Mouse (Mus musculus) T-helper 2 cell (primary cell): Measurements from ENCODE around the gene Smagp.

Experiments used
- in situ Hi-C: fragments of 300-600 bp; cut with MboI, MseI; formaldehyde crosslinking; loops from one replicate; pipeline ENCODE4 v1.15.1; 2025; ENCODE audit warnings: high pct_unique_total_duplicates

The Smagp gene

DNA sequence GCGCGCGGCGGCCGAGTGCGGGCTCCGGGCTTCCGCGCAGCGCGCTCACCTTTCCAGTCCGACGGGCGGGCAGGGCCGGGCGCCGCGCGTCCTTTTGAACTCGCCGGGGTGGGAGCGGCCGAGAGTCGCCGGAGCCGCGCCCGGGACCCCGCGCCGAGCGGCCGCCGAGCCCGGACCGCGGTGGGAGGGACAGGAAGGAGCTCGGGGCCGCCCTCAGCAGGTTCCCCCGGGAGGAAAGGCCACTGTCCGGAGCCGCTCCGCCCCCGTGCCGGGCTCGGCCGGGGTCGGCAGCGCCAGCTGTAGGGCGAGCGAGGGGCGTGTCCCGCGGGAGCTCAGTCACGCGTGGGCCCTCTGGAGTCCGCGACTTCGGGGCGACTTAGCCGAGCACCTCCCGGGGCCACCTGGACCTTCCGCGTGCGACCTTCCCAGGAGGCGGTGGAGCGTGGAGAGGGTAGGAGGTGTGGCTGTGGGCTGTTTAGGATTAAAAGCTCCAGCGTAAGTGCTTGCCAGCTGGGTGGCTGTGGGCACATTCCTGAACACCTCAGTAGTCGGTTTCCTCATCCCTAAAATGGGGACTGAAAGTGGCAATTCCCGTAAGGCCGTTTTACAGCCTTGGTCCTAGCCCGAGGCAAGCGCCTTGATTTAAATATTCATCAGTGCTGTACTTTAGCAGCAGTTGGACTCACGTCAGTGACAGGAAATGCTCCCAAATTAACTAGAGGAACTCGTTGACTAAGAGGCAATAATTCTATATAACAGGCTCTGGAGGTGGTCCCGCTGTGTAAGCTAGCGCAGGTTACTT, at the start of gene Smagp:
TSS of gene Smagp (minus strand) at position 241 of the 802 bp plus-strand sequence.
- in situ Hi-C loops: no loop called here

DNA sequence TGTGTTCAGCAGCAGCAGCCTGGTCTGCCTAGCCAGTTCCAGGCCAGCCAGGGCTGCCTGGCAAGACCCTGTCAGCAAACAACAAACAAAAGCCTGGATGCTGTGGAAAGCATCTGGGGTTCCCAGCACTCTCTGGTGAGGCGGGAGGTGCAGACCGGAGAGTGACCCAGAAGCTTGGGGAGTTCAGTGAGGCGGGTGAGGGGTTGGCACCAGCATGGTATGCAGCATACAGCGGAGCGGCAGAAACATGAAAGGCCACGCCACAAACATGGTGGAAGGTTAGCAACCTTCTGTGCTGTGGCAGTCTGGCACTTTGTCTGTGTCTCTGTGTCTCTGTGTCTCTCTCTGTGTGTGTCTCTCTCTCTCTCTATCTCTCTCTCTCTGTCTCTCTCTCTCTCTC, 49.7 kb upstream of the Smagp start:
- in situ Hi-C loops: no loop called here

DNA sequence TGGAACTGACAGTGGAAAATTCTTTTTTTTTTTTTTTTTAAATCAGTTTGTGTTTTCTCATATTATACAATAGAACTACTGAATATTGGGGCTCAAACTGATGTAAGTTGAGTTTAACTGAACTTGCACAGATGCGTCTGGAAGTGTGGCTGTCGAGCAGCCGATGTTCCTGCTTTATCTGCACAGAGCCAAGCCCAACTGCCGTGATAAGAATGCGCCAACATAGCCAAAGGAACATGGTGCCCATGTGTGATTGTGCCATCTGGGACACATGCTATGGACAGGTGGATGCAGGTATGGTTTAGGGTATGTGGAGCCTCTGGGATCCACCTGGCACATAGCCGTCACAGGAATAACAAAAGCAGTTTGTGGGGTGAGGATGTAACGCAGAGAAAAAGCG, 49.1 kb upstream of the Smagp start:
- in situ Hi-C loops: no loop called here

DNA sequence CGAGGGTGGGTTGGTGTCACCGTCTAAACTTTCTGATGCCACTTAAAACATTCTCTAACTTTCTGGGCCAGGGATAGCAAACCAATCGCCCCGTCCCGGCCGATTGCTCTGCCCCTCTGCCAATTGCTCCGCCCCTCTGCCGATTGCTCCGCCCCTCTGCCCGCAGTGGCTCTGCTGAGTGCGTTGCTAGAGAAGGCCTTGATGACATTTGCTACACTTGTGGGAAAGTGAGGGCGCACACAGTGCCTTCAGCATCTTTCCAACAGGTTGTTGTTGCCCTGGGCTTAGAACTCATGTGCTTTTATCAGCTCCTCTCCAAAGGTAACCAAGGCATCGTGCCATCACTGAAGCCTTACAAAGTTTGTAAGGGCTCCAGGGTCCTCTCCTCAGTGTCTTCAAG, 48.5 kb upstream of the Smagp start:
- in situ Hi-C loops: no loop called here

DNA sequence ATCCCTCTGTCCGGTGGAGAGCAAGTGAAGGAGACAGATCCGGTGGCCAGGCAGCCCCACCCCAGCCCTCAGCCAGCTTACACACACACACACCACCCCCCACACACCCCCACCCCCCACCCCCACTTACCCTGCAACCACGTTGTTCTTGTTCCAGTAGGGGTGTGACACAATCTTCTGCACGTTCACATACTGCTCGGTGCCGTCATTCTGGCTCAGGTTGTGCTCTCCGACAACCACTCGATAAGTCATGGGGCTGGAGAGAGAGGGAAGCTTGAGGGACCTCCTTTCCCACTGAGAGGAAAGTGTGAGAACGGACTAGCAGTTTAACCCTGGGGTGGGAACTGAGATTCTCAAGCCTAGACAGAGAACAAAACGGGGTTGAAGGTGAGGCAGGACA, 47.7 kb upstream of the Smagp start:
- in situ Hi-C loops: no loop called here

DNA sequence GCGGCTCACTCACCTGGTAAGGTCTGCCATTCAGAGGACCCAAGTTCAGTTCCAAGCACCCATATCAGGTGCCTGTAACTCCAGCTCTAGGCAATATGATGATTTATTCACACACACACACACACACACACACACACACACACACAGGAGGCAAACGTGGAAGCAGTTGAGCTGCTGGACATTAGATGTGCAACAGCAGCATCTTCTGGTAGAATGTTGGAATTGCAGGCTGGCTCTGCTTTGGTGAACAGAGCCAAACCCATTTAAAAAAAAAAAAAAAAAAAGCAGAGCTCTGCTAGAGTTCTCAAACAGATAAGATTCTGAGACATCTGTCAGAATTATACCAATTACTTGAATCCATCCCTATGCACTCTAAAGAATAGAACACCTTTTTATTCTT, 46.3 kb upstream of the Smagp start:
- in situ Hi-C loops: no loop called here

DNA sequence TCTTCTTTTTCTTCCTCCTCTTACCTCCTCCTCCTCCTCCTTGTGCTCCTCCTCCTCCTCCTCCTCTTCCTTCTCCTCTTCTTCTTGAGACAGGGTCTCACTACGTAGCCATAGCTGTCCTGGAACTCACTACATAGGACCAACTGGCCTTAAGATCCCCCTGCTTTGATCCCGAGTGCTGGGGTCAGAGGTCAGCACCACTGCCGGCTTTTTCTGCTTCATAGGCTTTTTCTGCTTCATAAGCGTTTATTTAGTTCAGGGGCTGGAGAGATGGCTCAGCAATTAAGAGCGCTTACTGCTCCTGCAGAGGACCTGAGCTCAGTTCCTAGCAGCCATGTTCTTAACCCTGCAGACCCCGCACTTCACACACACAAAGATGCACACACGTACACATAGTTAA, 45.0 kb upstream of the Smagp start:
- in situ Hi-C loops: no loop called here

DNA sequence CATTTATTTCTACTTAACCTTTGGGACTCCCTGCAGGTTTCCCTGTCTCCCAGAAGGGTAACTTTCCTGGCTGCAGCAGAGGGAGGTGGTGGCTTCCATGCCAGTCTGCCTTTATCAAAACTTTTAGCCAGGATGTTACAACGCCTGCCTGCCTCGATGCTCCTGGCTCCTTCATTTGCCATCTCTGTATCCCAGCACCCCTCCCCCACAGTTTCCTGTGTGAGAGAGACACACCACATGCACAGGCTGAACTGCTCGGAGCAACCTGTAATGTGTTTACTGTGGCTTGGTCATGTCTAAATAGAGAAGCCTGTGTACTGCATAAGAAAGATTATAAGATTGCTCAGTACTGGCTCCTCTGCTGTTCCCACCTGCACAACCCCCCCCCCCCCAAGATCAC, 43.6 kb upstream of the Smagp start:
- in situ Hi-C loops: no loop called here

DNA sequence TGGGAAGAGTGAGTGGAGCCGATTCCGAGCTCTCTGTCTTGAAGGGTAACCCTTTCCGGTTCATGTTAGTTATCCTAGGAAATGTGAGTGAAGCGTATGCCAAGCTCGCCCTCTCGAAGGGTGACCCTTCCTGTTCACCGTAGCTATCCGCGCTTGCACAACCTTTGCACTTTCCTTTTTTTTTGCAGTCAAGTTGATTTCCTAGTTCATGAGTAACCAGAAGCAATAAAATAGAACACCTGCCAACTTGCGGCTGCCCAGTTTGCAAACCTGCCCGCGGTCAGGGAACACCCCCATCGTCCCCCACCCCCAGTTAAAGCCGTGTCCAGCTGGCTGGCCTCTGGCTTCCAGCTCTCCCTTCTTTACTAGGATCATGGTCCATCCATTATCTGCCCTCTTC, 42.3 kb upstream of the Smagp start:
- in situ Hi-C loops: no loop called here

DNA sequence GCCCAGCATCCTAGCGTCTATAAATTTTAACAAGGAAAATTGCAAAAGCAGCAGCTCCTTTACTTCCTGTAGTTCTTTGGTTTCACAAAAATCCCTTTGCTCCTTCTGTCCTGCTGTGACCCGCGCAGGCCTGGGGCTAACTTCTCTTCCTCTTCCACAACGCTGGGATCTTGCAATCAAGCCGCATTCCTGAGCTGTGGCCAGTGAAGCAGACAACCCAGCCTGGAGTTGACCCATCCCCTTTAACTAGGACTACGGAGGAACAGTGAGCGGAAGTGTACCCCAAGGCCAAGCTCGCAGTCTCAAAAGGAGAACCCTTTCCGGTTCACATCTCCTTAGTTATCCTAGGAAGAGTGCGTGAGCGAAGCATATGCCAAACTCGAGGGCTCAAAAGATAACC, 41.8 kb upstream of the Smagp start:
- in situ Hi-C loops: no loop called here

DNA sequence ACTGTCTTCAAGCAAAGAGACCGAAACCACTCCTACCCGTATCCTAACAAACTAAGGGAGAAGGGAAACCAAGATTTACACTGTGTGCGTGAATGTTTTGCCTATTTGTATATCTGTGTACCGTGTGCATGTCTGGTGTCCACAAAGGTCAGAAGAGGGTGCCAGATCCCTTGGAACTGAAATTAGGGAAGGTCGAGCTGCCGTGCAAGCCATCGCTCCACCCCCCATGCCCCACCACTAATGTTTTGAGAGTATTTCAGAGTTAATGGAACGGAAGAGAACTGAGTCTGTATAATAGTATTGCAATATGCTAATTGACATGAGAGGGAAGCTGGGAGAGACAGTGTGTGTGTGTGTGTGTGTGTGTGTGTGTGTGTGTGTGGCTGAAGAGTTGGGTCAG, 40.9 kb upstream of the Smagp start:
- in situ Hi-C loops: no loop called here

DNA sequence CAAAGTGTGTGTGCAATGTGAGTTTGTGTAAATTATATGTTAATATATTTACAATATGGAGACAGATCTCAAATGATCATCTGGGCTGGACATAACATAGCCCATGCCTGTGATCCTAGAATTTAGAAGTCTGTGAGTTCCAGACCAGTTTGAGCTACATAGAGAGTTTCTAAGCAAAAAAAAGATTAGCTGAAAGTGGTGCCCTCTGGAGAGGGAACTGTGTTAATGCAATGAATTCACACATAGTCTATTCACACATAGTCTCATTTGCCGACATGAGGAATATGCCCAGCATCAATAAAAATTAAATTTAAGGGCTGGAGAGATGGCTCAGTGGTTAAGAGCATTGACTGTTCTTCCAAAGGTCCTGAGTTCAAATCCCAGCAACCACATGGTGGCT, 39.8 kb upstream of the Smagp start:
- in situ Hi-C loops: no loop called here

DNA sequence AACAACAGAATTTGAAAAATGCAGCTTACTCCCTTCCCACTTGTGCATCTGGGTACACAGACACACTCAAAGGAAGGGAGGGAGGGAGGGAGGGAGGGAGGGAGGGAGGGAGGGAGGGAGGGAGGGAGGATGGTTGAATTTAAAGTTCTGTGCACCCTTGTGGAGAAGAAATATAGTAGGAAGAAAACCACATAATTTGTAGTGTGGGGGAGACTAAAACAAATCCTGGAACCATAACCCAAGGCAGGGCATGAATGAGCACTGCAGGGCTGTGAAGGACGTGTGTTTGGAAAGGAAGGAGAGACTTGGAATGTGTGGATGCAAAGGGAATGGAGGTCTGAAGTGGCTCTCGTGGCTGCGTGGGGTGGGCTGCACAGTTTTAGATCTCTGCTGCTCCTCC, 38.7 kb upstream of the Smagp start:
- in situ Hi-C loops: no loop called here

DNA sequence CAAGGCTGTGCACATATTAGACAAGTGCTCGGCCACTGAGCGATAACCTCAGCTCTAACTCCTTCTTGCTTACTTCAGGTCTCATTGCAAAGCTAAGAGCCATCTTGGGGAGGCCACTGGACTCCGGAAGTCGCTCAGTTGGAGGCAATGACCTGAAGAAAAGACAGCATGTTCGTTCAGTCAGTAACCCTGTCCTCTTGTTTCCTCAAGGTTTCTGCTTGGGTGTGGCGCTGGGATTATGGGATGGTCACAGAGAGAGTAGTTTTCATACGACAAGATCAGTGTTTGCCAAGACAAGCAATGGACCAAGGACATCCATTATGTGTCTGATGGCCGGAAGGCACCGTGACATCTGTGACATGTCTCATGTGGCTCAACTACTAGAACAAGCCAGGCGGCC, 37.8 kb upstream of the Smagp start:
- in situ Hi-C loops: no loop called here

DNA sequence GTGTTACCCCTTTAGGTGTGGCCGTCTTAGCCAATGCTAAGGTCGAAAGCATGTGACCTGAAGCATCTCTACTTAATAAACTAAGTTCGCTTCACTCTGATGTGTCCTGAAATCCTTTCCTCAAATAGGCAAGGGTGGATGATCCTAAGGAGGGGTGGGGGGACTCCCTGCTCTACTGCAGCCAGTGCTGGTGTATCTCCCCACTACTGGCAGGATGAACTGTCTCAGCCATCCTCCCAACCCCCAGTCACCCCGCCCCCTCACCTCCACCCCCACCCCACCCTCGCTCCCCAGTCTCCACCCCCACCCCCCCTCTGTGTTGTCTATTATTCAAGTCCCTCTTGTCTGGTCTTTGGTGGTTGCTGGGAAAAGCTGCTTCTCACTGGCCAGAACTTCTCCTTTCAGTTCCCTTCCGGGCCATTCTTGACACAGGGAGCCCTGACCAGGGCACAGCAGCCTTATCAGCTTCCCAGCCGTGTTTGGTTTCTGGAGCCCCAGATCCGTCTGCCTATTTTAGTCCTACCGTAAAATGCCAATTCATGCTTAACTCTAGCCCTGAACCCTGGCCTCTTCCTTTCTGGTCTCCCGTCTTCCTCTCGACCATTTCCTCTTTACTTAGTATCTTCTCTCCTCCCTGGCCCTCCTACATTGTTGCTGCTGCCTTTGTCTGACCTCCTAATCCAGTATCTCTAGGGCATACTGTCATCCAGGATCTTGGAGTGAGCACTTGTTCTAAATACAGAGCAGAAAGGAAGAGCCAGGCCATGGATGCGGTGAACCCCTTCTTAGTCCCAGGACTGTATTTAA, 37.0 kb upstream of the Smagp start:
- in situ Hi-C loops: no loop called here

DNA sequence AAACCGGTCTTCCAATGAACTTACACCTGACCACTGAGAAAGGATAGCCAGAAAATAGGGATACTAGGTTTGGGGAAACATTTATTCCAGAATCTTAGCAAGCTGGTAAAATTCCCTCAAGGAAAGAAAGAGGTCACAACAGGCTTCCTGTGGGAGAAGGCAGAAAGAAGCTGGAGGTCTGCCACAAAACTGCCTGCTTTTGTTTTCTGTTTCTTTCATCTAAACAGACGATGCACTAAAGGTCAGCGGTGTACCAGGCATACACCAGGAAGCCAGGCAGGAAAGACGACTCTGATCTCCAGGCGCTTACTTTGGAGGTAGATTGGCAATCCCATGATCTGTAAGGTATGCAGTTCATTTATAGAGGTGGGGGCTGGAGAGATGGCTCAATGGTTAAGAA, 34.1 kb upstream of the Smagp start:
- in situ Hi-C loops: no loop called here

DNA sequence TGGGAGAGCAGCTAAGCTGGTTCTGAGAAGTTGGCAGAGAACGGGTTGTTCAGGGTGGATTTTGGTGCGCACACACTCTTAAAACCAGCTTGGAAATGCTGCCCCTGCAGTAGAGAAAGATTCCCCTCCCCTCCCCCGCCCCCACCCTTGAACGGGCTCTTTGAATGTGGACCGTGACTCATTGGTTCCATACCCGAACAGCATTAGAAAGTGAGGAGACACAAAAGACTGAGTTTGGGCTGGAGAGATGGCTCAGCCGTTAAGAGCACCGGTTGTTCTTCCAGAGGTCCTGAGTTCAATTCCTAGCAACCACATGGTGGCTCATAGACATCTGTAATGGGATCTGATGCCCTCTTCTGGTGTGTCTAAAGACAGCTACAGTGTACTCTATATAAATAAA, 33.3 kb upstream of the Smagp start:
- in situ Hi-C loops: no loop called here

DNA sequence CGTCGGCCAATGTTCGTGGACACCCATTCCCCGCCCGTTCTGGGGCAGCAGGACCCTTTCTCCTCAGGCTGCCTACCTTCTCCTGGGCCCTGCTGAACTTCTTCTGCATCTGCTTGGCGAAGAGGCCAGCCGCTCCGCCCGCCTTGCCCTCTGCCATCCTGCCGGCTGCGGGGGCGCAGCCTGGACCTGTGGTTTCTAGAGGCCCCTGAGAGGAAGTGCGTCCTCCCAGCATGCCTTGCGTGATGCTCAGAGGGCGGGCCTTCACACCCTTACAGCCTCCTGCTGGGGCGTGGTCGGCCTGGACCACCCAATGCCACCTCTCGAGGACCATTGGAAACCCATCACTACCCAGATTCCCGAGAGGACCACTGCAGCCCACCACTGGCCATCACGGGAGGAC, 32.6 kb upstream of the Smagp start, which contains the start of gene Bin2:
TSS of gene Bin2 (minus strand) at position 217 of the 400 bp plus-strand sequence.
- in situ Hi-C loops: no loop called here

DNA sequence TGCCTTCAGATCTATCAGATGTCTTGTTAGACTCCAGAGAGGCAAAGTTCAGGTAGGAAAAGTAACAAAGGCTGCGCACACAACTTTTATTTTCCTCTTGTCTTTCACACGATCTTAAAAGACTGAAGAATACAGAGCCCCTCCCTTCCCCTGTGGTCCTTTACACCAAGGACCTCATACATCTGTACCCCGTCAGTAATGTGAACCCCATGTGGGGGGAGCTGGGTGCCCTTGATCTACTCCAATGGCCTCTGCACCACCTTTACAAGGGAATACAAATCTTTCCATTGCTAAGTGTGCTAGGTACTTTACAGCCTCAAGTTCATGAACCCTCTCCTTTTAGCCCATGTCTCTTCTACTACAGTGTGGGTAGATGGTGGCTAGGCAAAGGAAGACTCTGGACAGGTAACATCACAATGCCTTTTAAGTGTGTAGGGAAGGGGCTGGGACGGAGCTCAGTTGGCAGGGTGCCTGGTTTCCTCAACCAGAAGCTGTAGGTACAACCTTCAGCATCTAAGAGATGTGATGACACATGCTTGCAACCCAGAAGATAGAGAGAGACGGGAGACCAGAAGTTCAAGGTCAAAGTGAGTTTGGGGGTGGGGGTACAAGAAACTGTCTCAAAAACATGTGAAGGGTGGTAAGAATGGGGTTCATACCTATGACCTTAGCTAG, 31.3 kb upstream of the Smagp start:
- in situ Hi-C loops: no loop called here

DNA sequence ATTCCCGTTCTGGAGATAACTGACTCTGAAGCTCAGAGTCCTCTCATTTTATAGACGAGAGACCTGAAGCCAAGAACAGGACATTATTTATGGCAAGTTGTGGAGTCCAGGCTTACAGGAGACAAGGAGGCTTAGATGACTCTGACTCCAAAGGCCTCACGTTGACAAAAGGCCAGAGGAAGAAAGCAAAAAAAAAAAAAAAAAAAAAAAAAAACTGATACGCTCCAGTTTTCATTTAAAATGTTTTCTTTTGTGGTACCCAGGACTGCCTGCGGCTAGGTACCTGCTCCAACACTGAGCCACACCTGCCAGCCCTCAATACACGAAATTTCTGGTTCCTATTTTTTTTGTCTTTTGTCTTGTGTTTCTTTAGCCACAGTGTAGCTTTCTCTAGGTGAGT, 30.7 kb upstream of the Smagp start:
- in situ Hi-C loops: no loop called here

DNA sequence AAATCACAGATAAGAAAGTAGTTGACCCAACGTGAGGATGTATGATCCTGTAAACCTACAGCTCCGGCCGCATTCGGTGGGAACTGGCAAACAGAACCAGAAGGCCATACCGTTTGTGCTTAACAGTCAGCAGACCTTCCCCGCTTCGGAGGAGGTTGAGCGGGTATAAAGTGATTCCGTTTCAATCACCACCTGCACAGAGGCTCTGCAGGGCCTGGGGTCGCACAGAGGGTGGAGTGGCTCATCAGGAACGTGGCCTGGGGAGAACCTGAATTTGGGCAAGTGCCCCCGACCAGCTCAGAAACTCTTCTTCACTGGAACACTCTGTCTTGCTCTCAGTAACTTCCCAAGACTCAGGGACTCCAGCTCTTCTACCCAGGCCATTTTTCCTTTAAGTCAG, 30.1 kb upstream of the Smagp start:
- in situ Hi-C loops: no loop called here

DNA sequence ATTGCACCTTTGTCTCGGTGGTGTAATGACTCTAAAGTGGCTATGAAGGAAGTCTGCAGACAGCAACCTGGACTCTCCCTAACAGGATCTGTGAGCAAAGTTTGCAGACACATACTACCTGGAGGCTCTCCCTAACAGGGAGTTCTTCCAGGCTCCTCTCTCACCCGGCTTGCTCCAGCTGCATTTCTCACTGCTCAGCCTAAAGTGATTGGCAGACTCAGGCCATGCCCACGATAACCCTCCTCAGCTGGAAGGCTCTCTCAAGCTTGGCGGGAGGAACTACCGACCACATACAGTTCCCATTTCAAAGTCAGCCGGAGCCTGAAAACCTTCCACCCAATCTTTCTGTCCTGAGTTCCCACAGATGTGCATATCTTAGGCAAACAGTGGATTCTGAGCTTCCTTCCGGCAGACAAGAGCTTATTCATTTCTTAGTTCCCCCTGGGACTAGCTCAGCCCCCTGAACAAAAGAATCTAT, 29.5 kb upstream of the Smagp start:
- in situ Hi-C loops: no loop called here
